Mouse (Mus musculus): Measurements from ENCODE around the gene Gipc2.

- TF ChIP-seq POLR2A (IDR thresholded peaks at IDR 0.05; ENCODE audit: borderline replicate concordance, extremely low read depth, low read depth, low read length) (no peak), CTCF (IDR thresholded peaks at IDR 0.05; ENCODE audit: insufficient read depth, low read length) (no peak)
These were observed 2.0 kb upstream of the Gipc2 start for GRCm38 (mm10) chr3:152168007-152168406.
